Mouse (Mus musculus): ENCODE measurements around the gene Ppcdc.

- TF ChIP-seq POLR2A (IDR thresholded peaks at IDR 0.05; ENCODE audit: control insufficient read depth, low read depth, low read length) (no peak), CTCF (IDR thresholded peaks at IDR 0.05; ENCODE audit: control insufficient read depth, insufficient read depth, insufficient replicate concordance, low read depth, low read length) (peak; percentile 63; the same call in 1 of the 2 replicates)
Observed at GRCm38 (mm10) chr9:57485774-57486173, 45.9 kb upstream of the Ppcdc start.

All from testis, adult 2 months (tissue).